Mouse (Mus musculus): Measurements from ENCODE around the gene Lysmd1. TPM values are rescaled to one million over a fixed set of nuclear protein-coding genes. Genes with fewer than 3 reads are reported as not detected.
"Not testable (repeated sequence)": the region's sequence is repeated elsewhere in the genome, so short reads cannot be mapped to it uniquely, and the experiment has no call there.

Gene Lysmd1
- polyA plus RNA-seq (2015; fragmentation: Nextera tagmentation; extraction: Ambion mirVana), result 34.7 and 39.1 TPM in 2 replicates

- peak within 1 kb of the TSS; percentile 84 for H3K27ac ChIP-seq (replicated peaks)
- H3K36me3 ChIP-seq, result peaks cover 29% of the 10 kb centered on the region
- WGBS, result 0% methylated on average over 20 of the region's 20 CpGs
- H3K4me2 ChIP-seq, result peak within 1 kb of the TSS; percentile 89
- peak within 1 kb of the TSS; percentile 86 for H3K9ac ChIP-seq
- peak; percentile 95 for ATAC-seq (ENCODE audit: low read depth)
- H3K4me1 ChIP-seq (replicated peaks), result peaks cover 44% of the 10 kb centered on the region
- no peaks in the 10 kb centered on the region for H3K27me3 ChIP-seq
- no peaks in the 10 kb centered on the region for H3K9me3 ChIP-seq
- peak within 1 kb of the TSS; percentile 70 for H3K4me3 ChIP-seq
Observed at GRCm38 (mm10) chr3:95133680-95134101, at the start of gene Lysmd1, which contains the start of gene Scnm1. Gene Lysmd1 (plus strand): TSS chr3:95134088. Gene Scnm1 (minus strand): TSS chr3:95134011.

- no peak overlapping the region for H3K9ac ChIP-seq
- H3K4me3 ChIP-seq, result no peak overlapping the region
- 0 out of 2 replicates have a peak, but pooled peaks cover 6% of the 10 kb centered on the region for H3K36me3 ChIP-seq
- H3K27me3 ChIP-seq, result no peaks in the 10 kb centered on the region
- no peak for ATAC-seq (ENCODE audit: low read depth)
- 93% methylated on average over 1 of the region's 1 CpGs for WGBS
- H3K4me1 ChIP-seq (replicated peaks), result no peaks in the 10 kb centered on the region
- H3K9me3 ChIP-seq, result no peaks in the 10 kb centered on the region
- no peak overlapping the region for H3K27ac ChIP-seq (replicated peaks)
- H3K4me2 ChIP-seq, result no peak overlapping the region
Observed at GRCm38 (mm10) chr3:95088071-95088470, 45.8 kb upstream of the Lysmd1 start.

- Histone ChIP-seq H3K36me3 (peaks cover 26% of the 10 kb centered on the region), H3K4me2 (no peak overlapping the region), H3K27me3 (no peaks in the 10 kb centered on the region), H3K27ac (replicated peaks) (no peak overlapping the region), H3K9me3 (no peaks in the 10 kb centered on the region), H3K4me1 (replicated peaks) (peaks cover 38% of the 10 kb centered on the region), H3K4me3 (no peak overlapping the region), H3K9ac (no peak overlapping the region)
- 44% methylated on average over 2 of the region's 2 CpGs for WGBS
- no peak for ATAC-seq (ENCODE audit: low read depth)
Observed at GRCm38 (mm10) chr3:95100854-95101253, 33.0 kb upstream of the Lysmd1 start.

- WGBS, result 82% methylated on average over 4 of the region's 4 CpGs
- no peak overlapping the region for H3K27ac ChIP-seq (replicated peaks)
- peak overlapping the region; percentile 88 for H3K9ac ChIP-seq
- peaks cover 32% of the 10 kb centered on the region for H3K4me1 ChIP-seq (replicated peaks)
- H3K4me2 ChIP-seq, result peak overlapping the region; percentile 84
- no peak for ATAC-seq (ENCODE audit: low read depth)
- no peaks in the 10 kb centered on the region for H3K9me3 ChIP-seq
- peak overlapping the region; percentile 82 for H3K4me3 ChIP-seq
- no peaks in the 10 kb centered on the region for H3K27me3 ChIP-seq
- peaks cover 8% of the 10 kb centered on the region; the same call in 1 of the 2 replicates for H3K36me3 ChIP-seq
Observed at GRCm38 (mm10) chr3:95105121-95105520, 28.8 kb upstream of the Lysmd1 start.

- Histone ChIP-seq H3K4me2 (peak overlapping the region; percentile 84), H3K36me3 (peaks cover 8% of the 10 kb centered on the region; the same call in 1 of the 2 replicates), H3K27me3 (no peaks in the 10 kb centered on the region), H3K4me1 (replicated peaks) (peaks cover 31% of the 10 kb centered on the region), H3K9ac (peak overlapping the region; percentile 88), H3K27ac (replicated peaks) (peak overlapping the region; percentile 91), H3K9me3 (no peaks in the 10 kb centered on the region), H3K4me3 (peak overlapping the region; percentile 82)
- no peak for ATAC-seq (ENCODE audit: low read depth)
- under 1% methylated on average over 16 of the region's 16 CpGs for WGBS
Observed at GRCm38 (mm10) chr3:95105586-95106337, 28.1 kb upstream of the Lysmd1 start.

GRCm38 (mm10) chr3:95106338-95107117 is 27.4 kb upstream of the Lysmd1 start, which contains the start of gene Pip5k1a:
Gene Pip5k1a (minus strand): TSS chr3:95106930.
- peak within 1 kb of the TSS; percentile 91 for H3K27ac ChIP-seq (replicated peaks)

GRCm38 (mm10) chr3:95107308-95107707 is 26.6 kb upstream of the Lysmd1 start:
- Histone ChIP-seq H3K27ac (replicated peaks) (peak overlapping the region; percentile 70; the same call in 1 of the 2 replicates), H3K4me2 (peak overlapping the region; percentile 68), H3K4me1 (replicated peaks) (peaks cover 21% of the 10 kb centered on the region), H3K4me3 (peak overlapping the region; percentile 82), H3K9ac (peak overlapping the region; percentile 88)
- H3K36me3 ChIP-seq; ATAC-seq (ENCODE audit: low read depth); H3K9me3 ChIP-seq; H3K27me3 ChIP-seq: not testable (repeated sequence)

More at GRCm38 (mm10) chr3:95106338-95107117, 27.4 kb upstream of the Lysmd1 start, which contains the start of gene Pip5k1a:
- Histone ChIP-seq H3K4me1 (replicated peaks) (peaks cover 23% of the 10 kb centered on the region), H3K36me3 (peaks cover 4% of the 10 kb centered on the region; the same call in 1 of the 2 replicates), H3K4me3 (peak within 1 kb of the TSS; percentile 82), H3K9me3 (no peaks in the 10 kb centered on the region), H3K4me2 (peak within 1 kb of the TSS; percentile 84), H3K27me3 (no peaks in the 10 kb centered on the region), H3K9ac (peak within 1 kb of the TSS; percentile 88)
- ATAC-seq (ENCODE audit: low read depth), result peak; percentile 92
- under 1% methylated on average over 51 of the region's 51 CpGs for WGBS

- no peak overlapping the region for H3K27ac ChIP-seq (replicated peaks)
- H3K4me1 ChIP-seq (replicated peaks), result peaks cover 27% of the 10 kb centered on the region
- no peak overlapping the region for H3K4me2 ChIP-seq
- no peak overlapping the region for H3K9ac ChIP-seq
- H3K9me3 ChIP-seq, result no peaks in the 10 kb centered on the region
- H3K27me3 ChIP-seq, result no peaks in the 10 kb centered on the region
- H3K4me3 ChIP-seq, result no peak overlapping the region
- H3K36me3 ChIP-seq, result 0 out of 2 replicates have a peak, but pooled peaks cover 4% of the 10 kb centered on the region
- WGBS, result 72% methylated on average over 2 of the region's 2 CpGs
- ATAC-seq (ENCODE audit: low read depth), result no peak
Observed at GRCm38 (mm10) chr3:95107898-95108297, 26.0 kb upstream of the Lysmd1 start.

- Histone ChIP-seq H3K9ac (peak within 1 kb of the TSS; percentile 90), H3K9me3 (no peaks in the 10 kb centered on the region), H3K27me3 (no peaks in the 10 kb centered on the region), H3K4me2 (peak within 1 kb of the TSS; percentile 54), H3K27ac (replicated peaks) (peak within 1 kb of the TSS; percentile 98), H3K4me1 (replicated peaks) (peaks cover 19% of the 10 kb centered on the region), H3K36me3 (peaks cover 17% of the 10 kb centered on the region), H3K4me3 (peak within 1 kb of the TSS; percentile 81)
- WGBS, result under 1% methylated on average over 54 of the region's 54 CpGs
- peak; percentile 57 for ATAC-seq (ENCODE audit: low read depth)
Observed at GRCm38 (mm10) chr3:95110911-95111726, 22.8 kb upstream of the Lysmd1 start, which contains the start of gene Vps72. Gene Vps72 (plus strand): TSS chr3:95111022.

GRCm38 (mm10) chr3:95112760-95113159 is 21.1 kb upstream of the Lysmd1 start:
- Histone ChIP-seq H3K36me3 (peaks cover 31% of the 10 kb centered on the region), H3K27ac (replicated peaks) (no peak overlapping the region), H3K27me3 (no peaks in the 10 kb centered on the region), H3K4me3 (peak overlapping the region; percentile 81), H3K9me3 (no peaks in the 10 kb centered on the region), H3K4me2 (peak overlapping the region; percentile 54), H3K9ac (0 out of 2 replicates have a peak overlapping the region, but pooled peaks have one; percentile 13), H3K4me1 (replicated peaks) (peaks cover 19% of the 10 kb centered on the region)
- WGBS, result 84% methylated on average over 1 of the region's 1 CpGs
- ATAC-seq (ENCODE audit: low read depth), result no peak

GRCm38 (mm10) chr3:95117751-95118150 is 16.1 kb upstream of the Lysmd1 start:
- Histone ChIP-seq H3K4me2 (no peak overlapping the region), H3K36me3 (peaks cover 81% of the 10 kb centered on the region), H3K9ac (no peak overlapping the region), H3K27me3 (no peaks in the 10 kb centered on the region), H3K9me3 (no peaks in the 10 kb centered on the region), H3K27ac (replicated peaks) (no peak overlapping the region), H3K4me3 (no peak overlapping the region), H3K4me1 (replicated peaks) (peaks cover 9% of the 10 kb centered on the region)
- ATAC-seq (ENCODE audit: low read depth), result no peak
- 58% methylated on average over 2 of the region's 2 CpGs for WGBS
